Mouse (Mus musculus): ENCODE measurements around the gene Nrcam. TPM values are rescaled to one million over a fixed set of nuclear protein-coding genes. Genes with fewer than 3 reads are reported as not detected.

The Nrcam gene
- total and polyA plus RNA-seq, 3 experiments = 0.05 to 0.33 (median 0.13) TPM

- H3K4me3 ChIP-seq (replicated peaks in 1 of 3; ENCODE audit: low read depth in 2 of 3, low read length in 2 of 3, poor library complexity in 1 of 3) = no peak overlapping the region
- DNase-seq (ENCODE audit: extremely low read depth) = no peak
- no peaks in the 10 kb centered on the region for H3K27me3 ChIP-seq (replicated peaks)
- TF ChIP-seq TCF12 (IDR thresholded peaks at IDR 0.05; ENCODE audit: low read depth, low read length) (no peak), BHLHE40 (IDR thresholded peaks at IDR 0.05; ENCODE audit: low read depth, low read length) (no peak), TBP (conservative IDR thresholded peaks at IDR 0.05; ENCODE audit: low read depth, low read length) (no peak), SMC3 (IDR thresholded peaks at IDR 0.05; ENCODE audit: low read depth, low read length) (no peak), POLR2A (IDR thresholded peaks at IDR 0.05; ENCODE audit: low read depth, low read length) (no peak), JUN (IDR thresholded peaks at IDR 0.05; ENCODE audit: insufficient read depth, low read depth, low read length) (no peak), UBTF (IDR thresholded peaks at IDR 0.05; ENCODE audit: low read depth, low read length) (no peak)
- H3K4me2 ChIP-seq (ENCODE audit: insufficient read depth, low read depth, poor library complexity, severe bottlenecking) = no peak overlapping the region
- H3K9ac ChIP-seq (ENCODE audit: insufficient read depth, low read depth) = no peak overlapping the region
- H3K4me1 ChIP-seq (ENCODE audit: control insufficient read depth in 1 of 2, insufficient read depth in 2 of 2) = no peaks in the 10 kb centered on the region
- in situ Hi-C loops (cut with MboI; ENCODE audit: low pct_ligation_motif_present, low pct_unique_long_range_greater_than_20kb, low sequenced_read_pairs) = no loop called here
- no peaks in the 10 kb centered on the region for H3K79me2 ChIP-seq (replicated peaks; ENCODE audit: control insufficient read depth, extremely low read depth, insufficient read depth, poor library complexity, severe bottlenecking)
- dilution Hi-C loops (cut with MboI; ENCODE audit: extremely low pct_ligation_motif_present, extremely low pct_unique_long_range_greater_than_20kb, low sequenced_read_pairs) = no loop called here
- no peaks in the 10 kb centered on the region for H3K9me3 ChIP-seq (replicated peaks; ENCODE audit: low read length)
- no peak overlapping the region for H3K27ac ChIP-seq (ENCODE audit: insufficient read depth, low read depth)
- H3K36me3 ChIP-seq (replicated peaks in 1 of 2; ENCODE audit: control insufficient read depth in 1 of 2, insufficient read depth in 1 of 2, low read length in 1 of 2) = no peaks in the 10 kb centered on the region
These were observed 288.3 kb downstream of the Nrcam start for GRCm38 (mm10) chr12:44617001-44617421.

GRCm38 (mm10) chr12:44617488-44617887 lies 288.8 kb downstream of the Nrcam start:
- in situ Hi-C loops (cut with MboI; ENCODE audit: low pct_ligation_motif_present, low pct_unique_long_range_greater_than_20kb, low sequenced_read_pairs) (no loop called here), dilution Hi-C loops (cut with MboI; ENCODE audit: extremely low pct_ligation_motif_present, extremely low pct_unique_long_range_greater_than_20kb, low sequenced_read_pairs) (no loop called here)
- Histone ChIP-seq H3K9ac (ENCODE audit: insufficient read depth, low read depth) (no peak overlapping the region), H3K27me3 (replicated peaks) (no peaks in the 10 kb centered on the region), H3K79me2 (replicated peaks; ENCODE audit: control insufficient read depth, extremely low read depth, insufficient read depth, poor library complexity, severe bottlenecking) (no peaks in the 10 kb centered on the region), H3K4me2 (ENCODE audit: insufficient read depth, low read depth, poor library complexity, severe bottlenecking) (no peak overlapping the region), H3K9me3 (replicated peaks; ENCODE audit: low read length) (no peaks in the 10 kb centered on the region), H3K4me1 (ENCODE audit: control insufficient read depth in 1 of 2, insufficient read depth in 2 of 2) (no peaks in the 10 kb centered on the region), H3K4me3 (replicated peaks in 1 of 3; ENCODE audit: low read depth in 2 of 3, low read length in 2 of 3, poor library complexity in 1 of 3) (no peak overlapping the region), H3K36me3 (replicated peaks in 1 of 2; ENCODE audit: control insufficient read depth in 1 of 2, insufficient read depth in 1 of 2, low read length in 1 of 2) (no peaks in the 10 kb centered on the region), H3K27ac (ENCODE audit: insufficient read depth, low read depth) (no peak overlapping the region)
- no peak for DNase-seq (ENCODE audit: extremely low read depth)
- TF ChIP-seq SIN3A (IDR thresholded peaks at IDR 0.05; ENCODE audit: low read length) = no peak
- TF ChIP-seq NELFE (IDR thresholded peaks at IDR 0.05; ENCODE audit: low read depth, low read length) = no peak
- TF ChIP-seq MYC (IDR thresholded peaks at IDR 0.05; ENCODE audit: low read depth, low read length) = no peak
- TF ChIP-seq PAX5 (IDR thresholded peaks at IDR 0.05; ENCODE audit: low read length) = no peak
- TF ChIP-seq GABPA (IDR thresholded peaks at IDR 0.05; ENCODE audit: insufficient replicate concordance, low read depth, low read length) = no peak
- no peak for TF ChIP-seq NRF1 (IDR thresholded peaks at IDR 0.05; ENCODE audit: low read depth, low read length)
- no peak for TF ChIP-seq ETS1 (conservative IDR thresholded peaks at IDR 0.05; ENCODE audit: low read depth, low read length)
- no peak for TF ChIP-seq IRF4 (IDR thresholded peaks at IDR 0.05; ENCODE audit: low read depth, low read length)
- no peak for TF ChIP-seq MEF2A (IDR thresholded peaks at IDR 0.05; ENCODE audit: borderline replicate concordance, low read depth, low read length)
- TF ChIP-seq USF1 (IDR thresholded peaks at IDR 0.05; ENCODE audit: low read depth, low read length) = no peak
- no peak for TF ChIP-seq POLR2A (IDR thresholded peaks at IDR 0.05; ENCODE audit: low read depth, low read length)
- no peak for TF ChIP-seq E2F4 (IDR thresholded peaks at IDR 0.05; ENCODE audit: insufficient replicate concordance, low read depth, low read length)
- no peak for TF ChIP-seq ZNF384 (IDR thresholded peaks at IDR 0.05; ENCODE audit: low read depth, low read length)
- TF ChIP-seq USF2 (conservative IDR thresholded peaks at IDR 0.05; ENCODE audit: low read depth, low read length) = no peak
- no peak for TF ChIP-seq EP300 (IDR thresholded peaks at IDR 0.05; ENCODE audit: low read length)
